Mouse (Mus musculus) urinary bladder, postnatal 25 days (tissue): ENCODE results near the gene Pde8b.
A peak's percentile ranks its signal among the peaks of the same experiment; 100 is the strongest.

Experiments used
- DNase-seq: peaks from one replicate; pipeline ENCODE4 v3.0.0; 2022; ENCODE audit warnings: low spot score

Pde8b gene

DNA sequence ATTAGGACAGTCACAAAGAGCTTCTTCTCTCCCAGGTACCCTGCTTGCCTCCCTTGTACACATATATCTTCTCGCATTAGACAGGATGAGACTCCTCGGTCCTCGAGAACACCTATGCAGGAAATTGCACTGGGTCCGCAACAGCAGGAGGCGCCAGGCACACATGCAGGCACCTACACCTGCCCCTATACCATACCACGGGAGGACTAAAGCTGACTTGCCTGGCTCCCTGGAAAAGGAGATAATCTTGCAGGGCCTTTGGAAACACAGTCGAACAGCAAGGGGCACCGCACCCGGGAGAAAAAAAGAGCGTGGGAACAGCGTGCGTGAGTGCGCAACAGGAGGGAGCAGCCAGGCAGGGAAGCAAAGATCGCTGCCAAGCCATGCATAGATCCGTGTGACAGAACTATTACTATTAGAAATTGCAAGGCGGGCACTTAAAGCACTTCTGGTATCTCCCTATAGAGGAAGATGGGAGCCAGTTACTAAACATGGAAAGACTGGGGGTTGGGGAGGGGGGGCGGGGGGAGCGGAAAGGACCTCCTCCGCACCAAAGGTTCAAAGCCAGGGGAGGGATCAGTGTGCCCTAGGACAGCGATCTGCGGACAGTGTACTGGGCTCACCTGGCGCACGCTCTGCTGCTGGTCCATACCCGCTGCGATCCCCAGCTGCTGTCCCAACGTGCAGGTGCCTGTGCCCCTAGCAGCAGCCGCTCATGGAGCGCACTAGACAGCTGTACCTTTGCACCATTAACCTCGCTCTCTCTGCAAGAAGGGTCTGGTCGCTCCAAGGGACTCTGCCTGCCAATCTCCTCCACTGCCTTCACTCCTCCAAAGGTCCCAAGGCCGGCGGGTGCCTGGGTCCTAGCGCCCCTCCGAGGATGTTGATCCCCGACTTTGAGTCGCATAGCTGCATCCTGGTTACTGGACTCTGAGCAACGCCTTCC lies at the start of gene Pde8b:
TSS of gene Pde8b (minus strand) at position 826 of the 946 bp plus-strand sequence.
- DNase-seq: no peak

DNA sequence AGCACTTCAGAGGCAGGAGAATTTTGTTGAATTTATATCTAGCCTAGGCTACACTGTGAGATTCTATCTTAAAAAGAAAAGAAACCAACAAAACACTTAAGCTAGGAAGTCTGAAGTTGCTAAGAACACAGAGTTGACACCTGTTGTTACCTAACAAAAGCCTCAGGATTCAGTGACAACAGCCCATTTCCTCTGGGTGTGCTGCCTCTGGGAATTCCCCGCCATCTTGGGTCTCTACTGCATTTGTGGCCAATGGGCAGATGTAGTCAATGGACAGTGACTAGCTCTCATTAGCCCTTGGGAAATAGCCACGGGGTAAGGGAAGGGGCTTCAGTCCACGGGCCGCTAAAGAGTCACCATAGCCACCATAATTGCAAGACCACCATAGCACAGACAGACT lies 41.8 kb upstream of the Pde8b start:
- no peak for DNase-seq

DNA sequence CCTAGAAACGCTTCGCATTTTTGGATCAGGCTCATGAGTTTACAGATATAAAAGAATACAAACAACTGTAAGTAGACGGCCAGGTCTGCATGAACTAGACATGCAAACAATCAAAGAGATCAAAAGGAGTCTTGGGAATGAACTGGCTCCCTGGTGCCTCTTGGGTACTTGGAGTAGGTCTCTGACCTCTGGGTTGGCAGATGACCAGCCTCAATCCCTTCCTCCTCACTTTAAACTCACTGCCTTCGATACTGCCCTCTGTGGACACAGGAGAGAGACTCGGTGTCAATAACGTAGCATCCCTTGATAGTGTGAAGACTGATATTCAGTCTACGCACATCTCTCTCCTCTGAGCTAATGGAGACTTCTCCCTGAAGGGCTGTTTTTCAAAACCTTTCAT lies 37.9 kb upstream of the Pde8b start:
- no peak for DNase-seq

DNA sequence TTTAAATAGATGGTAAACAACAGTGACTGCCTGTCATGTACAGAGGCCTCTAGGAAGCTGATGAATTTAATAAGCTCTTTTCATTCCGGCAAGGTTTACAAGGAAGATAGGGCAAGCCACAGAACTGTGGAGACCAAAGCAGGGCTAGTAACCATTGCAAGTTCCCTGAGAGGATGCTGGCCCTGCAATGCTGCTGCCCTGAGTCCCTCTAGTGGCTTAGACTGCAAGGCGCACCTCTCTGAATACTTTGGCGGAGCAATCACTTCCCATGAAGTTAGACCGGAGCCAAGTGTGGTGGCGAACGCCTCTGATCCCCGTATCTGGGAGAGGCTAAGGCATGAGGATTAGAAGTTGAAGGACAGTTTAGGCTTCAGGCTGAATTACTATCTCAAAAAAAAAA lies 36.9 kb upstream of the Pde8b start:
- DNase-seq: peak; percentile 34

DNA sequence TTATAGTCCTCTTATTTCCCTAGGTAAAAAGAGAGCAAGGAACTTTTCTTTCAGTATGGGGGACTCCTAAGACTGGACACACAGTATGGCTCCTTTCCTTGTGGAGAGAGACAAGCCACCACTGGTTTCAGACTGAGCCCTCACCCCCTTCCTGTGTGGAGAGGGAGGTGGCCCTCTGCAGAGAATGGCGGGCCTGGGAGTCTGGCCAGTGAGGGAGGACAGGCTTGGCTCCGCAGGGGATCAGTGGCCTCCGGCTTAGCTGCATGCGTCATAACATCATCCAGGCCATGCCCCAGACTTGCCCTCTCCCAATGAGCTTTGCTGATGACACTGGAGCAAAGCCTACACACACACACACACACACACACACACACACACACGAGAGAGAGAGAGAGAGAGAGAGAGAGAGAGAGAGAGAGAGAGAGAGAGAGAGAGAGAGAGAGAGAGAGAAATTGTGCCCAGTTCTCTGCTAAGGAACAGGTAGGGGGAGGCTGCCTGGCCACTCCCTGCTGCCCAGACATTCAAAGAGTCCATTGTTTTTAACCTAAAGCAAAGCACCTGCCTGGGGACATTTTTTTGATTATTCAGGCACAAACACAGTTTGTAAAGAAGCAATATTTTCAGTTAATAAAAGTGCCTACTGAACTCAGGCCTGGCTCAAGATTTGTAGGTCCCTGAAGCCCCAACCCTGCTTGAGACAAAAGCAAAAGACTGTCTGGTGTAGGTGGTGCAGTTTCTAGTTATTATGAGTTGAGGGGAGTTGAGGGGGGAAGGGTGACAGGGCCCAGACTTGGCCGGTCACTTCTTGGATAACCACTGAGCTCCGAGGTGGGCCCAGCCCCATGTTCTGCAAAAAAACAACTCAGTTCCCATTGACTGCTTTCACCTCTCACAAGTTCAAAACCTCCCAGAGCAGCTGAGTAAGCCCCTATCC lies 31.9 kb upstream of the Pde8b start:
- DNase-seq: no peak

DNA sequence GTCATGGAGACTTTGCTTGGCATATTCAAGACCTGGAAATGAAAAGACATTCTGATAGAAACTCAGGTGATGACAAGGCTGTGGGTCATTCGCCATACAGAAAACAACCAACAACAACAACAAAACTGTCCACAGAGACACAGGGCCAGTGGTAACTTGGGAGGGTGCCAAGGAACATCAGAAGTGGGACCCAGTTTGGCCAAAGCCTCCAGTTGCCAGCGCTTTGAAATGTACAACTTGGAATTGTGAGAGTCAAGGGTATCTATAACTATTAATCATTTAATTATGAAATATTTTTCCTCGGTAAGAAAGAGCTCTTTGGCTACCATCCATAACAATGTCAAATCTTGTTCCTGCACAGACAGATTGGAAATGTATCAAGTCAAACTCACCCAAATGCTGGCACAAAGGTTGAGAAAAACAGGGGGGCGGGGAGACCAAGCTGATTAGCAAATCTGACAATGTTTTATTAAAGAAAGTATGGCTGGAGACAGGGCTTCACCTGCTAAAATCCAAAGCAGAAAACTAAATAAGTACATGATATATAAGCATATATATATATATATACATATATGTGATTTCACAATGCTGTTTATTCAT lies 28.4 kb upstream of the Pde8b start:
- DNase-seq: no peak

DNA sequence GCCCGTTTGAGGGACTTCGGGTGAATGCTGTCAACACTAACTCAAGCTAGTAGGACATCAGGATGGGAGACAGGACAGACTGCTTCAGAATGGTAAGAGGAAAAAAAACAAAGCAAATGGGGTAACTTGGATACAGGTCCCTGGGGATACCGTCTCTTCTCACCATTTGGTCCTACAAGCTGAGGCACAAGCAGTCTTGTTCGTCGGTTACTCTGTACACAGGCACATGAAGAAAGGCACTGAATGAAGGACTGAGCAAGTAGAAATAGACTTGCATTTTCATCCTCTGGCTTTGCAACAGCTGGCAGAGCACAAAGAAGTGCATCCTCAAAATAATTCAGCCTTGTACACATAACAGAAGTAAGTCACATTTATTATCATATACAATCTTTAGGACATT lies 14.6 kb upstream of the Pde8b start:
- no peak for DNase-seq

DNA sequence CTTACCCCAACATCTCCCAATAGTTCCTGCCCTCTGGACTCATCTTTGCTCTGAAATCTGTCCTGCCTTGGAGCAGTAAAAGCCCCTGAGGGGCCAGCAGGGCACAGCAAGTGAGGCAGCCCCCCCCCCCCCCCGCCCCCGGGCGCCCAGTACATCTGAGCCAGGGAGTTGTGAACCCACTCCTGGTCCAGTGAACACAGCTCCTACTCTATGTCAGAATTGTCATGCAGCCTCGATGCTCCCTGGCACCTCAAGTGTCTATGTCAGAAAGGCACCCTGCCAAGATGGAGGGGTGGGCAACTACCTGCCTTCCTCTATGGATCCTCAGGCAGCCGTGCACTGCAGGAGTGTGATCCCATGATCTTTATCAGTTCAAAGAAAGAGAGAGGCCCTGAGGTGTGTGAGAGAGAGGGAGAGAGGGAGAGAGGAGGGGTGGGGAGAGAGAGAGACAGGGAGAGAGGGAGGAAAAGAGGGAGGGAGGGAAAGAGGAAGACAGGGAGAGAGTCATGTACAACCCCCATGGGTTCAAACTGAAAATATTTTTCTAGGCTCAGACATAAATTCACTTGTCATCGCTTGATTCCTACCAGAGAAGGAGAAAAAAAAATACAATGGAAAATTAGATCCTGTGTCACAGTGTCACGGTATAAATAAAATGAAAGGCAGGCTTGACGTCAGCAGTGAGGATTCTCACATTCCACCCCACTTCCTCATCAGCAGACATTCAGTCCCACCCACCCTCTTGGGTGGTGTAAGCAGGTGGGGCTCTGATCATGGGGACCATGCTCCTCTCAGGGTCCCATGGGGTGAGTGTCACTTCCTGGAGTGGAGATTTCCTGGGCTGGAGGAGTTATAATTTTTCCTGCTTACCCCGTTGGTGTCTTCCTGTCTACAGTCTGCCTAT lies 11.0 kb upstream of the Pde8b start:
- no peak for DNase-seq

DNA sequence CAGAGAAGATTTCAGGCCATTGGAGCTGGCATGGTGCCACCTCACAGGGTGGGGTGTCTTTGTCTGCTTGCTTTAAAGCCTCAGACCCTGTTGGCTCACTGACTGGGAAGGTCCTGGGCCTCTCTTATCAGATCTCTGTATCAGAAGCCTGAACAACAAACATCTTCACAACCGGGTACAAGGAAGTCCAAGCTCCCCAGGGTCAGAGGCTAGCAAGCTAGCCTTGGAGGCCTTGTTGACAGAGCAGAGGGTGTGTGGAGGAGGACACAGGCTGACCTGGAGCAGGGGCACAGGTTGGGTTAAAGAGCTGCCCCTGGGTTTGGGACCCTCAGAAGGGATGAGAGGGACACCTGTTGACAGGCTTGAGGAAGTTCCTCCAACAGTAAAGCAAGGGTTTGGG lies 10.3 kb upstream of the Pde8b start:
- DNase-seq: no peak

DNA sequence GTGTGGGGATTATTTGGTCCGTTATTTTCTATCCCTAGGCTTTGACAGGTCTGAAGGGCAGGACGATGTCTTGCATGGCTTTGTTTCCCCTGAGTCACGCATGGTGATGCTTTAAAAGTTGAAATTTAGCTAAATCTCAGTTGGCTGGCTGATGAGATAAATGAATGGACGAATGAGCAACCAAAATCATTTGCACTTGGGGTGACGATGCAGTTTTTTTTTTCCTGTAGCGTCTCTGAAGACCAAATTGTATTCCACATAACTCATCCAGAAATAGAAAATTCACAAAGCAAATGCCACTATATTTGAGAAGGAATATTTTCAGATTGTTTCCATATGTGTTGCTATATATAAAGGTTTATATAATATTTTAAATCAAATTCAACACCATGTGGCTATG lies 6.9 kb upstream of the Pde8b start:
- DNase-seq: no peak

DNA sequence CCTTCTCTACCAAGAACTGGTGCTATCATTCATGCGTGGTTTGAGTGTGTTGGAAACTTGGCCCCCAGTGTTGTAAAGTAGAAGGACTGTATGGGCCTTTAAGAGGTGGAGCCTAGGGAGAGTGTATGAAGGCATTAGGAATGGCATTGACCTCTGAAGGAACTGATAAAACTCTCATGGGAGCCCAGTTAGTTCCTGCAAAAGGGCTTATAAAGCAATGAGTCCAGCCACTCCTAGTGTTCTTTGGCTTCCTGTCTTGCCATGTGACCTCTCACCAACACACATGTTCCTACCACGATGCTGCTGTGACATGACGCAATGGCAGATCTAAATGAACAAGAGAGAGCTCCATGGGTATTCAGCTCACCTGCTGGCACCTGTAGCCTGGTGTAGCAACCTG lies 4.9 kb upstream of the Pde8b start:
- DNase-seq: no peak

DNA sequence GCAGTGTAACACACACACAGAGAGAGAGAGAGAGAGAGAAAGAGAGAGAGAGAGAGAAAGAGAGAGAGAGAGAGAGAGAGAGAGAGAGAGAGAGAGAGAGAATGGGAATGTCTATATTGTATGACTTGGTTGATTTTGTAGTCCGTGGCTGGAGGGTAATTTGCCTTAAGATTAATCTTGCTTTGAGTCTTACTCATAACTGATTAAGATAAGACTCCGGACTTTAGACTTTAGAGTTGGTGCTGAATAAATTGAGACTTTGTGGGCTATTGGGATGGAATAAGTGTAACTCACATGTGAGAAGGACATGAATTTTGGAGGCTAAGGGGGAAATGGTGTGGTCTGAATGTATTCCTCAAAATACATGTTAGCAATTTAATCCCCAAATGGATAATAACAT lies 7.1 kb downstream of the Pde8b start:
- no peak for DNase-seq

DNA sequence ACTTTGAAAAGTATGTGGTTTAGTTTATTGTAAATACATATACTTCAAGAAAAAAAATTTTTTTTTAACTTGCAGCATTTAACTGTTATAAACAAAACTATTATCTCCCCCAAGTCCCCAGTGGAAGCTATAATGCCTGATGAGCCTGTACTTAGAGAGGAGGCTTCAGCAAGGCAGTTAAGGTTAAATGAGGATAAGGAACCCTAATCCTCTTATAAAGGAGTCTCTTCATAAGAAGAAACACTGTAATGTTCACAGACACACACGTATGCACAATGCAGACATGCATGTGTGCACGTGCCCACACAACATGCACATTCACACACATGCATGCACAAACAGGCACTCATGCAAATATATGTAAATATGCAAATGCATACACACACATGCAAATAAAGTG lies 12.6 kb downstream of the Pde8b start:
- no peak for DNase-seq

DNA sequence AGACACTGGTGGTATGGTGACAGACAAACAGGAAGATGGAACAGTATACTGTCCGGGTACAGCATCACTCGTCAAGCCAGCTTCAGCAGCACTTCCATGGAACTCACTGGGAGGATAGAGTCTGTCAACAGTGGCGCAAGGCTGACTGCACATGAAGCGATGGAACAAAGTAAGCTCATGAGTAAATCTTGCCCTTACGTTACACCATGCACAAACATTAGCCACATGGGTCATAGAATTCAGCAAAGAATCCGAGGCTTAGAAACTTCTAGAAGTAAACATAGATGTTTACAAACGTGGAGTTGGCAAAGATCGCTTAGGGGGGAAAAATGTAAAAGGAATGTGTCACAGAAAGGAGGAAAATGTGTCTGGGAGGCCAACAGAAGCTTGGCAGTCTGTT lies 14.9 kb downstream of the Pde8b start:
- no peak for DNase-seq

DNA sequence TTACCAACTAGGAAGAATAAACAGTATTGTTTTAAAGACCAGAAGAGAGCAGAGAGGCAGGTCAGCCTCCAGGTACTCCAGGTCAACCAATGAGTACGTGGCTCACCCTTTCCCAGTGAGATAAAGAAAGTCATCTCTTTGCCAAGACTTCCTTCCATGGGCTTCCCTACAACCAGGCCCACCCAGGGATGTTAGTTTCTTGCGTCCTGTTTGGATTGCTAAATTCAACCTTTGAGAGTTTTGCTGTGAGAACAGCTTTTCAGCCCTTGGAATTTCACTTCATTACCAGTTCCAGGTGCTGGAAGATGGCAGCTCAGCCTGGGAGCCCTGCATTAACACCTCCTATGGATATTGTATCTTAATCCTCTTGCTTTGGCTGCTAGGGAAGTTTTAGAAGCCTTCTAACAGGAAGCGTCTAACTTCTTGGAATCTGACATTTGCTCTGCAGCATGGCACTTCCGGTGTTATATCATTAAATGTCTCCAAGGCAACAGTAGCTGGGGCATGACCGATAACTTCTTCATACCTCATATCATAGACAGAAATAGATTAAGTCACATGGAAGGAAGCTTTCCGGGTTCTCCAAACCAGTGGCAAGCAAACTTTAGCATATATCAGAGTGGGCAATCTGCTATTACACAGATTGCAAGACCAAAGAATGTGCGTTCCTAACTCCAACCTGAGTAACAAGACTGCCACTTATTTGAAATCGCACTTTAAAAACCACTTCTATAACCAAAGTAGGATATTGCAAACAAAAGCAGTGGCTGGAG lies 18.6 kb downstream of the Pde8b start:
- no peak for DNase-seq

DNA sequence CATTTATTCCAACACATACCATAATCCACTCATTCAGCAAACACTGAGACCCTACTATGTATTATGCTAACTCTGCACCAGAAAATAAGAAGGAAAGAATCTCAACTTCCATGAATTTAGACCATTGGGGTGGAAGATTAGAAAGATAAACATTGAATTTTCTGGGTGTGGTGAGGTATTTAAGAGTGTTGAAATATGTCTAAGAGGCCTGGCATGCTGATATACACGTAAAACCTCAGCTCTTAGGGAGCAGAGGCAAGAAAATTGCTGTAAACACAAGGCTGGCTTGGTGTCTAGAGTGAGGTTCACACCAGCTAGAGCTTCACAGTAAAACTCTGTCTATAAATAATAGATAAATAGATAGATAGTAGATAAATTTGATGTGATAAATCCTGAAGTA lies 19.8 kb downstream of the Pde8b start:
- no peak for DNase-seq

DNA sequence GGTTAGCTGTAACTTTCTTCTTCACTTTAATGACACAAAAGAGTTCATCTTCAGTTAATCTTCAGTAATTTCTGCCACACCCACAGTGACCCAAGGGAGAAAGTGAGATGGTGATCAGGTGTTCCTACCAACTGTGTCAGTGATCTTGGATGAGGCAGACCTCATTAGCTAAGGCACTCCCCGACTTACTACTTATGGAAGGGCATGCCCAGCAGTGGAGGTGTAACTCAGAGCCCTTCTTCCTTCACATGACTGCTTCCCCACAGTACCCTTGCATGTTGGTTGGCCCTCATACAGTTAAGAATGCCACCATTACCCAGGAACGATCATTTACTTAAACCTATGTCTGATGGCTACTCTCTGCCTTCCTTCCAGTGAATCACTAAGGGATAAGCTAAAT lies 25.6 kb downstream of the Pde8b start:
- no peak for DNase-seq

DNA sequence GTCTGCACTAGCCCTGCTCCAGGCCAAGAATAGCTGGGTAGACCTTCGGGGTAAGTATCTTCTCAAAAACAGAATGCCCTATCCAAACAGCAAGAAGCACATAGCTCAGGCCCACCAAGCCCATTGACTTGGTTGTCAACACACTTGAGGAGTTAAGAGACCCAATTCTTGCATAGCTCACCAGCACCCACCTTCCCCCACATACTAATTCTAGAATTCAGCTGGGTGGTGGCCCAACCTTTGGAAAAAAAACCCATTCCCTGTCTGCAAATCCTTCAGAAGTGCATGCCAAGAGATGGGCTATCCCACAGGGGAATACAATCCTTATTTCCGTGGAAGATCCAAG lies 26.7 kb downstream of the Pde8b start:
- DNase-seq: no peak

DNA sequence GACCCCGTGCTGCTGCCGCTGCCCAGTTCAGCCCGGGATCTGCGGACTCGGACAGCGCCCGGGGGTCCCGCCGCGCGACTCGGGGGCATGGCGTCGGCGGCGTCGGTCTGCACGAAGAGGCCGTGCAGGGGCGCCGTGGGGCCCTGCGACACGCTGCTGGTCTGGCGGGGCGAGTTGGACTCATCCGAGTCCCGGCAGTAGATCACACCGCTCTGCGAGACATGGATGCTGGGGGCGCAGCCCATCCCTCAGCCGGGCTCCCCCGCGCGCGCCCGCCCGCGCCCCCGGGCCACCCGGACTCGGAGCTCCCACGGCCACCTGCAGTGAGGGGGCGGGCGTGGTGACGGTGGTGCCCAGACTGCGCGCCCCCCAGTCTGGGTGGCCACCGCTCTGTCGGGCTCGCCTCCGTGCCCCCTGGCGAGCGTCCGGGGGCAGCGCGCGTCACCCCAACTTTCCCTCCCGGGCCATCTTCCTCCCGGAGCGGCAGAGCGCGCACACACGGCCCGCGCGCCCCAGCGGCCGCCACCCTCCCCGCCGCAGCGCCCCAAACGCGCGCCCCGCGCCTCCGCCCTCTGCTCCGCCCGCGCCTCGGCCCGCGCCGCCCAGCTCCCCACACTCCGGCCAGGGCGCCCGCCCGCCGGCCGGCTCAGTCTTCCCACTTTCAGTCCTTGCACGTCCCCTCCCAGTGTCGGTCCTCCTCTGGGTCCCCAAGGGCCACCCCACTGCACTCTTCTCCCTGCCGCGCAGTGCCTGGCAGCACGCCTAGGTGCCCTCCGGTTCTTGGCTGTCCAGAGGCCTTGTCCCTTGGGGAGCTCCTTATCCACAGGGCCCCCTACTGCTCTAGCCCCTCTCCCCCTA lies 27.3 kb downstream of the Pde8b start:
- DNase-seq: peak; percentile 7
